Mouse (Mus musculus) cerebellum, adult (tissue): ENCODE data around the gene Olfr525.

ENCODE experiments used
- ATAC-seq: cut with Nextera tagmentation; 2 replicates; pipeline ENCODE4 v1.9.2; 2017; ENCODE audit warnings: mild to moderate bottlenecking, moderate library complexity, mixed read lengths; ENCODE audit not compliant: insufficient number of reproducible peaks, low FRiP score, low TSS enrichment

Gene Olfr525

DNA sequence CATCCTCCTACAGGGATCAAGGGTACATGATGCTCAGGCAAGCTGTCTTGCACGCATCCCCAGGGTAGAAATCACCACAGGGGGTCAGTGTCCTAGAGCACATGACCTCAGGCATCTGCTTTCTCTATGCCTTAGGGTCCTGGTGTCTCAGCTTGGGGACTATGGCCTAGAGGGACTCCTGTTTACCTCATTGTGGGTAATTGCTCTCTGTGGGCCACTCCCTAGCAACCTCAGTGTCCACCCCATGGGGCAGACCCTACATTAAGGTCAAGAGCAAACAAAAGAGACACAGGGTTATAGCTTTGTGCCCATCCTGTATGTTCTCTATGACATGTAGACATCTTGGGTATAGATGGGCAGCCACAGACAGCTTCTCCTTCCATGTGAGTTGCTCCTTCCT is at the start of gene Olfr525:
Olfr525 (plus strand) TSS at position 301 of the 400 bp plus-strand sequence.
- no peak for ATAC-seq

DNA sequence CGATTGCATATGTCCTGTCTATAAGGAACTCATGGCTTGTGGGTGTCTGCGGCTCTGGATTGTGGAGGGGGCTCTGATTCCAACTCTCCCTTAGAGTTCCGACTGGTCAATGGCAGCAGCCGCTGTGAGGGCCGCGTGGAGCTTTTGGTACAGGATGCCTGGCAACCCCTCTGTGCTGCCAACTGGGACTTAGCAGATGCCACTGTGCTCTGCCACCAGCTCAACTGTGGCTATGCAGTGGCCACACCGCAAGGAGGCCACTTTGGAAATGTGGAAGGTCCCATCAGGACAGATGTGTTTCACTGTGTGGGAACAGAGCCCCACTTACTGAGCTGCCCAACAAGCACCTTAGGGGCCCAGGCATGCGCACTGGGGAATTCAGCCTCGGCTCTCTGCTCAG is 24.9 kb upstream of the Olfr525 start:
- no peak for ATAC-seq

DNA sequence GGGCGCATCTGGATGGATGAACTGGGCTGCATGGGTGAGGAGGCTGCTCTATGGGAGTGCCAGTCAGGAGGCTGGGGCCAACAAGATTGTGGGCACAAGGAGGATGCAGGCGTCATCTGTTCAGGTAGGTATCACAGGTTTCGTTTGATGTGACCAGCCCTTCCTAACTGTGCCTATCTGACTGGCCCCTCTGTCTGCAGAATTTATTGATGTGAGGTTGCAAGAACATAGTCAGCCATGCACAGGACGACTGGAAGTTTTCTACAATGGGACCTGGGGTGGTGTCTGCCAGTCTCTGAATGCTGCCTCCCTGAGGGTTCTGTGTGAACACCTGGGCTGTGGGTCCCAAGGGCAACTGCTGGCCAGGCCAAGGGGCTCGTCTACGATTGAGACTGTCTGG is 23.8 kb upstream of the Olfr525 start:
- no peak for ATAC-seq

DNA sequence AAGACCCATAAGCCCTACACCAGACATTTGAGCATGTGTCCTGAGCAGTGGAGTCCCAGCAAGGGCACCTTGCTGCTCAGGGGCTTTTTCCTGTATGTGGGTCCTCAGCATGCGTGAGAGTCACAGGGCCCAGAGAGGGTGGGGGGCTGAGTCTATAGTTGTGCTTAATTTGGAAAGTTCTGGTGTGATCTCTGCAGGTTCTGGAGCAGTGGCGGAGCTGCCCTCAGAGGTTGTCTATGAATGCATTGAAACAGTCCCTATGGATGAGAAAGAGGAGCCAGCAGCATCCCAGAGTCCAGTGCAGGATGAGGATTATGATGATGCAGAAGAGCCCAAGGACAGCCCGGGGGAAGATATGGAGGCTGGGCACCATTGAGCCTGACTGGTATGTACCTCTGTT is 21.2 kb upstream of the Olfr525 start:
- ATAC-seq = no peak

DNA sequence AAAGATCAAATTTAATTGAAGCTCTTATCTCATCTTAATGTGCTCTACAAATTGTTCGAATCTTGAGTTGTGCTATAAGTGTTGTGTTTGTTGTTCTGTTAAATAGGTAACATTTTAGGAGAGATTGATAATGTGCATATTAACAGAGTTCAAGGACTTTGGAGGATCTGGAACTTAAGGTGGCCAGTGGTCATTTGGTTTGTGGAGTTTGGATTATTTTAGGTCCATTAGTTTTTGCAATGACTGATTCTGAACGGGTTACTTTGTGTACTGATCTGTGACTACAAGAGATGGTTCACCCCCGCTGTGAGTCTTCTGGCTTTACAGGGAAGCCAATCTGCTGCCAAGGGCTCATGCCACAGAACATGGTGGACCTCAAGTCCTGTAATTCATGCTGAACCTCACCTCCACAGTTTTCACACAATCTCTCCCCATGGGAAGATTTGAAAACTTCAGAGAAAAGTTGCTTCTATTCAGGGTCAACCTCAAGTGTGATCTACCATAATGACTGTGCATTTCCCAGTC is 735 bp upstream of the Olfr525 start:
- no peak for ATAC-seq

DNA sequence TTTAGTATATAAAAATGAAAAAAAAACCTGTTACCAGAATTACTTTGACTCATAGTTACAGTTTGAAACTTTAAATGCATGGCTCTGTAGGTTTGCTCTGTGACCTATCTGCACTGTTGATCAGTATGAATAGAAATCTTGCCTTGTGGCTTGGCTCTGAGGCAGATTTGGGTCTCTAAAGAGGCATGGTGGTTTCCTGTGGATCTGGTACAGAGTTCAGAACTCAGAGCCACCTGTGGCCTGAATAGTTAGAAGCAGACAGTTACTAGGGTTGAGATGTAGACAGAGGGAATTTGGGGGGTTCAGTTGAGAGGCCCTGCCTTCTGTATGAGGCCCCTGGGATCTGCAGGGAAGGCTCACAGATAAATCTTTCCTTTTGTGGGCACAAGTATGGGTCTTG is 477 bp downstream of the Olfr525 start:
- ATAC-seq = no peak

DNA sequence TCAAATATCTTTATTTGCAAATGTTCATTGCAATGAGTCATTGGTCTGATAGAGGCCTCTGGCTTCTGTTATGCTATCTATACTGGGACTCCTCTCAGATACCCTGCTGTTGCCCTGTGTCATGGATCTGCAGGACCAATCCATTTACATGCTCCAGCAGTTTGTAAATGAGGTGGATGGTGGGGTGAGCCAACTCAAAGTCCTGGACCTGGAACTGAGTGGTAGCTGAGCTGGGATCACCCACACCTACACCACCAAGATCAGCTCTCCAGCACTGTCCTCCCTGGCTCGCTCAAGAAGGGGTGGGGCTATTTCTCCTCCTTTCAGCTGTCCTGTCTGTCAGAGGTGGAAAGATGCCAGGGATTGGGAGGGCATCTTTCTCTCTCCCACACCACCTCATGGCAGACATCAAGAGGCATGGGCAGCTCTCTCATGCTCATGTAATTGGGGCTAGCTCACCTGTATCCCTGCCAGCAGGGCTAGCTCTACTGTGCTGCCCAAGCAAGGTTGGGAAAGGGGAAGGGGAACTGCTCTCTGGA is 9.2 kb downstream of the Olfr525 start:
- no peak for ATAC-seq

DNA sequence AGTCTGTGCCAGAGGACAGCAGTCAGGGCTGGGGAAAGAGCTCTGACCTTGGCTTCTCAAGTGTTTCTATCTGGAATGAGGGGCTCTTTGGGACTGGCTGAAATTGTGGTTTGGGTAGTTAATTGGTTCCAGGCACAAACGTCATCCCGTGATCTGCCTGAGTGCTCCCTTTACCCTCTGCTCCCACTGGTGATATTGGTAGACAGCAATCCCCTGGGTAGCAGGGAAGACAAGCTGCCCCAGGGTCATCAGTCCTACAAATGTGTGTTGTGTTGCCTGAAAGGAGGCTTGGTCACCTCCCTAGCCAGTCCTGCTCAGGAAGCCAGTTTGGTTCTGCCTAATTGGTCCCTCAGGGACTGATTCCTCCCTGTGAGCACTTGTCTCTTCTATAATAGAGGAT is 13.1 kb downstream of the Olfr525 start, which contains the start of gene Olfr527:
Olfr527 (plus strand) TSS at position 301 of the 400 bp plus-strand sequence.
- ATAC-seq = no peak

DNA sequence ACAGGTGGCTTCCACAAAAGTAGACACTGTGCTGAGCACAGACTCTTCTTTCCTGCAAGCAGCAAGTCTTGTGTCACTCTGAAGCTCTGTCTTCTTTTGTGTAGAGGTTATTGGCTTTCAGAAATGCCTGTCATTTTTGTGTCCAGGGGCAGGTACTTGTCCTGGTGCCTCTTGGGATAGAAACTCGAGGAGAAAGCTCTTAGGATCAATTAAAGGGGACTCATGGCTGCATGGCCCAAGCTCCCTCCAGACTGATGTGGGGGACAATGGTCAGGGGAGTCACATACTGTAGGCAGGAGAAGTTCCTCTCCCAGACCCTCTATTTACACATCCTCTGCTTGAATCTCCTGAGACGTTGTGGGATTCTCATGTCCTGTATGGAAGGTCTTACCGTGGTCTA is 40.9 kb downstream of the Olfr525 start, which contains the start of gene Olfr60:
Olfr60 (minus strand) TSS at position 101 of the 400 bp plus-strand sequence.
- ATAC-seq = no peak

DNA sequence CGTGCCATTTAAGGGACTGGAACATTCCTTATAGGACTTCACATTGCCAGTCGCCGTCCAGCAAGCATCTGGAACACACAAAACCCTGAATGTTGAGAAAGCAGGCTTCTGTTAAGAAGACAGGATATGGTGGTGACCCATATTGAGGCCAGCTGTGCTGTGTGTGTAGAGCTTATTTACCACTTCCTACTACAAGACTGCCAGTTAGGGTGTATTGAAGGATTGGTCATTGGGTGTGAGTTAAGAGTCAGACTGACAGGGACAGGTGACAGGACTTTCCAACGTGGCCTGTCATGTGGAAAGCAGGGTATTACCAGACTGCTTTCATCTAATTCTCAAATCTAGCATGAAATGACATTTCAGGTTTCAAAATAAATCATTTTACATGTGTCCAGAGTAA is 53.6 kb downstream of the Olfr525 start:
- ATAC-seq = no peak

DNA sequence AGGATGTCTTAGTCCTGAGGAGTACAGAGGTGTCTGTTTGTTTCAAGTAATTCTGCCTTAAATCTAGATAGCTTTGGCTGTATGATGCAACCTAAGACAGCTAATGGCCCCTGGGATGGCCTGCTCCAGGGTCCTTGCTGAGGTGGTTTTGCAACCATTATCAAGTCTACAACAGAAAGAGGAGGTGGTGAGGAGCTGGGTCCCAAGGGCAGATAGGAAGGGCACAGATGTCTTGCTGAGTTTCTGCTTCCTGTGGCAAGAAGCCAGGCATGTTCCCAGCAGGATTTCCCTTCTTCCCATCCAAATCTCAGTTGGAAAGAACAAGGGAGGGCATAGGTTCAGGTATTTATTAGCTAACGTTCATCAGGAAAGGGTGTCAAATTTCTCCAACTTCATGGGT is 55.6 kb downstream of the Olfr525 start, which contains the start of gene Olfr530:
Olfr530 (minus strand) TSS at position 101 of the 400 bp plus-strand sequence.
- ATAC-seq = no peak

DNA sequence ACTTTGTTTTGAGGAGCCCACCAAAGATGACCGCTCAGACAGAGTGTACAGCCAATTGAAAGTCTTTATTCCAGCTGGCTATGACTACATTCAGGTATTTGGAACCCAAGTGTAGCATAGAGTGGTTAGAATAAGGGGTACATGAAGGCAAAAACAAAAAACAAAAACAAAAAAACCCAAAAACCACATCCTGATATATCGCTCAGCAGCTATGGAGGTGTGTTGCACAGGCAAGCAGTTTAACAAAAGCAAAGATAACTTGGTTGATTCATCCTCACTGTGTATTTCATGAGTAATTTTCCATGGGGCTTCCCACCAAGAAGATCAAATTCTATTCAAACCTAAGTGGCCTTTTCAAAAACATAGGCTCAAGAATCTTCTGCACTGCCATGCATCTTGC is 56.3 kb downstream of the Olfr525 start:
- no peak for ATAC-seq
